ENCODE assay signal across 31 mouse cellular contexts in genomic region chr4:65383070-65383469, GRCm38 (mm10).
"Had no signal": no experiment of that assay in that cellular context is flagged by ENCODE, and none has a peak within 500 bp of the region (broad histone marks: within the 10 kb centered on the region; RNA-seq: fewer than 3 reads in every experiment).

No protein-coding gene starts in this region.

- H3K27me3 ChIP-seq: limb, embryonic 12.5 days; limb, embryonic 15.5 days; liver, embryonic 12.5 days; liver, embryonic 13.5 days; liver, embryonic 15.5 days; lung, embryonic 15.5 days; megakaryocyte, embryonic 14.5 days; midbrain, embryonic 12.5 days; midbrain, embryonic 13.5 days; midbrain, embryonic 15.5 days; neural tube, embryonic 12.5 days had no signal

- H3K9ac ChIP-seq: limb, embryonic 12.5 days; limb, embryonic 15.5 days; liver, embryonic 12.5 days; liver, embryonic 13.5 days; liver, embryonic 14.5 days; liver, embryonic 15.5 days; liver, postnatal 0 days; lung, embryonic 14.5 days; lung, embryonic 15.5 days; midbrain, embryonic 12.5 days; midbrain, embryonic 13.5 days; midbrain, embryonic 15.5 days; neural tube, embryonic 12.5 days had no signal

- H3K4me3 ChIP-seq: left cerebral cortex, adult 2 months; limb, embryonic 12.5 days; limb, embryonic 15.5 days; liver, embryonic 12.5 days; liver, embryonic 13.5 days; liver, embryonic 15.5 days; lung, embryonic 15.5 days; megakaryocyte, embryonic 14.5 days; midbrain, embryonic 10.5 days; midbrain, embryonic 12.5 days; midbrain, embryonic 13.5 days; midbrain, embryonic 15.5 days; myocyte; neural tube, embryonic 12.5 days had no signal

- H3K4me1 ChIP-seq: limb, embryonic 15.5 days; liver, embryonic 12.5 days; liver, embryonic 13.5 days; liver, embryonic 15.5 days; lung, embryonic 15.5 days; megakaryocyte, embryonic 14.5 days; midbrain, embryonic 10.5 days; midbrain, embryonic 12.5 days; midbrain, embryonic 13.5 days; midbrain, embryonic 15.5 days; neural tube, embryonic 12.5 days had no signal

- ATAC-seq: liver, embryonic 12.5 days; liver, postnatal 0 days; lung, postnatal 0 days; midbrain, embryonic 13.5 days; midbrain, embryonic 15.5 days; midbrain, embryonic 16.5 days had no signal

- H3K9me3 ChIP-seq: limb, embryonic 12.5 days; limb, embryonic 15.5 days; liver, embryonic 12.5 days; liver, embryonic 13.5 days; liver, embryonic 15.5 days; lung, embryonic 15.5 days; midbrain, embryonic 10.5 days; midbrain, embryonic 12.5 days; midbrain, embryonic 13.5 days; midbrain, embryonic 15.5 days; neural tube, embryonic 12.5 days had no signal

- H3K27ac ChIP-seq: left cerebral cortex, adult 2 months; limb, embryonic 12.5 days; limb, embryonic 15.5 days; liver, embryonic 12.5 days; liver, embryonic 13.5 days; liver, embryonic 14.5 days; liver, embryonic 15.5 days; lung, embryonic 15.5 days; macrophage; midbrain, embryonic 10.5 days; midbrain, embryonic 12.5 days; midbrain, embryonic 13.5 days; midbrain, embryonic 15.5 days; neural tube, embryonic 12.5 days had no signal

- H3K4me2 ChIP-seq: limb, embryonic 12.5 days; limb, embryonic 15.5 days; liver, embryonic 11.5 days; liver, embryonic 12.5 days; liver, embryonic 13.5 days; liver, embryonic 15.5 days; lung, embryonic 14.5 days; lung, embryonic 15.5 days; midbrain, embryonic 11.5 days; midbrain, embryonic 12.5 days; midbrain, embryonic 13.5 days; midbrain, embryonic 15.5 days; neural tube, embryonic 12.5 days had no signal

- H3K36me3 ChIP-seq: limb, embryonic 12.5 days; limb, embryonic 15.5 days; liver, embryonic 12.5 days; liver, embryonic 13.5 days; liver, embryonic 15.5 days; lung, embryonic 15.5 days; midbrain, embryonic 10.5 days; midbrain, embryonic 12.5 days; midbrain, embryonic 13.5 days; midbrain, embryonic 15.5 days; neural tube, embryonic 12.5 days had no signal

- DNase-seq: left cerebral cortex, postnatal 4 days; liver; liver, embryonic 13.5 days; liver, postnatal 0 days; lung, adult 18-20 months; lung, adult 2 months; lung, embryonic 14.5 days; lung, postnatal 10 days; lung, postnatal 14 days; lung, postnatal 36 days; lung, postnatal 4 days; midbrain, embryonic 14.5 days had no signal
